Mouse (Mus musculus): Measurements from ENCODE around the gene Fbxo10. TPM values are rescaled to one million over a fixed set of nuclear protein-coding genes. Genes with fewer than 3 reads are reported as not detected.

Gene Fbxo10
- 0.65 and 0.67 TPM in 2 replicates for total RNA-seq (2014; rRNA removed)
- polyA plus RNA-seq (2012; rRNA removed), result 0.68 and 1.2 TPM in 2 replicates

DNA sequence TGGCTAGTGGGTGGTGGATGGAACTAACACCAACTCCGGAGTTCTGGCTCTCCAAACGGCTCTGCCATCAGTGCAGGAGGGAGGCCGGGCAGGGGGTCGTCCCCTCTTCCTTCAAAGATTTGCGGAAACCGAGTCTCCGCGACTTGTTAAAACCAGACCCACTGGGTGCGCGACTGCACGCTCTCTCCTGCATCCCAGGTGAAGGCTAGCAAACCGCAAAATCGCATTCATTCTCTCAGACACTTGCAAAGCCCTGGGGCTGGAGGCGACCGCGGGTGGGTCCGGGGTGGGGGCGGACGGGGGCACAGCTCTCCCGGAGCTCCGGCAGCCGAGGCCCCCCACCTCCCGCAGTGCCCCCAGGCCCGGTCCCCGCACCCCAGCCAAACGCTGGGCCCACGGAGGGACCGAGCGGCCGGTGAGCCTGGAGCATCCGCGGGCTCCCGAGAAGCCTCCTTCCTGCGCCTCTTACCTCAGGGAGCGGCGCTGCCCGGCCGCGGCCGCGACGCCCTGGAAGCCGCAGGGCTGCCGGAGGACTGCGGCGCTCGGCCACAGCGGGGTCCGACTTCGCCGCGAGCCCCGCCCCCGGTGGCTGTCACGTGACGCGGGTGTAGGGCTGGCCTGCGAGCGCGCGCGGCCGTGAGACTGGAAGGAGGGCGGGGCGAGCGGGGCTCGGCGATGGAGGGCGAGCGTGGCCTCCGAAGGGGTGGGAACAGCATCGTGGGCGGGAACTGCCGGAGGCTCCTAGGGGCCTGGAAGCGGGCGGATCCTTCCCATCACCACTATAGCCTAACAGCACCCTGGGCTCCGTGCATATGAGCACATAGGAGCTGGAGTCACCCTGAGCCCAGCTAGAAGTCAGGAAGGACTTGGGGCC is at the start of gene Fbxo10:
Gene Fbxo10, minus strand, starts transcription at position 584 of the 874 bp plus-strand sequence.
- H3K4me3 ChIP-seq (ENCODE audit: insufficient read depth, low read depth, low read length), result peak within 1 kb of the TSS; percentile 76
- H3K79me2 ChIP-seq (ENCODE audit: control insufficient read depth, insufficient read depth, low read length), result no peaks in the 10 kb centered on the region
- H3K4me1 ChIP-seq (ENCODE audit: control insufficient read depth, insufficient read depth, low read length), result 0 out of 2 replicates have a peak, but pooled peaks cover 2% of the 10 kb centered on the region
- no peak within 1 kb of the TSS for H3K27ac ChIP-seq (replicated peaks; ENCODE audit: insufficient read depth, low read depth, low read length)
- peak; percentile 37 for DNase-seq (ENCODE audit: extremely low read depth, low read depth, low spot score)
- TF ChIP-seq CTCF (IDR thresholded peaks at IDR 0.05; ENCODE audit: low read depth, low read length) (no peak), POLR2A (IDR thresholded peaks at IDR 0.05; ENCODE audit: extremely low read depth, insufficient read depth, low read length) (no peak)
- 1% methylated on average over 72 of the region's 77 CpGs for WGBS
- no peaks in the 10 kb centered on the region for H3K27me3 ChIP-seq (ENCODE audit: control insufficient read depth, insufficient read depth, low read length)
- no peaks in the 10 kb centered on the region for H3K36me3 ChIP-seq (ENCODE audit: control insufficient read depth, insufficient read depth, low read length)
- peak within 1 kb of the TSS; percentile 78 for H3K9ac ChIP-seq (ENCODE audit: low read depth, low read length)

DNA sequence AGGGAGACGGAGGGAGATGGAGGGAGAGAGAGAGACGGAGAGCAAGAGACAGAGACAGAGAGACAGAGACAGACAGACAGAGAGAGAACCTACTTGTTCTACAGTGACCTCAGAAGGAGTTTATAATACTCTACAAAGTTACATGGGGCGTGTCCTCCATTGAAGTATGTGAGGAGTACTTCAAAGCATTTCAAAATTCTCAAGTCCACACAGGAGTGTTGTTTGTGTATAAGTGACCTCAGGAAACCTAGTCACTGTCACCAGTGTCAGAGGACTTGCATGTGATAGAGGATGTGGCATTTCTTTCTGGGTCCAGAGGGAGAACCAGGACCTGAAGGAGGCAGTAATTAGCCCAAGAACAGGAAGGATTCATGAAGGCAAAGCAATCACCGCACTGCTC is 46.6 kb upstream of the Fbxo10 start:
- Histone ChIP-seq H3K4me3 (ENCODE audit: insufficient read depth, low read depth, low read length) (no peak overlapping the region), H3K4me1 (ENCODE audit: control insufficient read depth, insufficient read depth, low read length) (no peaks in the 10 kb centered on the region), H3K36me3 (ENCODE audit: control insufficient read depth, insufficient read depth, low read length) (no peaks in the 10 kb centered on the region), H3K27me3 (ENCODE audit: control insufficient read depth, insufficient read depth, low read length) (no peaks in the 10 kb centered on the region), H3K9ac (ENCODE audit: low read depth, low read length) (no peak overlapping the region), H3K27ac (replicated peaks; ENCODE audit: insufficient read depth, low read depth, low read length) (no peak overlapping the region), H3K79me2 (ENCODE audit: control insufficient read depth, insufficient read depth, low read length) (no peaks in the 10 kb centered on the region)
- no peak for DNase-seq (ENCODE audit: extremely low read depth, low read depth, low spot score)
- TF ChIP-seq POLR2A (IDR thresholded peaks at IDR 0.05; ENCODE audit: extremely low read depth, insufficient read depth, low read length), result no peak
- TF ChIP-seq CTCF (IDR thresholded peaks at IDR 0.05; ENCODE audit: low read depth, low read length), result no peak
- 55% methylated on average over 4 of the region's 4 CpGs for WGBS

DNA sequence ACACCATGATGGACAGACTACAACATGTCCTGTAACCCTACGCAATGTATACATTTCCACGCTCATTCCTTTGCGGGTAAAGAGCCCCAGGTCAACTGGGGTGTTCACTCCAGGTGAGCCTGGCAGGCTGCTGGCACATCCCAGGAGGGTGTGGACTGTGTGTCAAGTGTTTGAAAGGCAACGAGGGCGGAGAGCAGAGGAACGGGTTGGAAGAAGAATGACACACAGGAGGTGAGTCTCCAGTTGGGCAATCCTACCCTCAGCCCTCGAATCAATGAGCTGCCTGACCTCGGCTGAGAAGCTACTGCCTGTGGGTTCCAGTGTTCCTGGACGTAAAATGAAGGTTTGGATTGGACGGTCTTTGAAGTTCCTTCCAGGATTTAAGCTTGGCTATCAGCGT is 36.9 kb upstream of the Fbxo10 start:
- Histone ChIP-seq H3K27me3 (ENCODE audit: control insufficient read depth, insufficient read depth, low read length) (no peaks in the 10 kb centered on the region), H3K27ac (replicated peaks; ENCODE audit: insufficient read depth, low read depth, low read length) (no peak overlapping the region), H3K79me2 (ENCODE audit: control insufficient read depth, insufficient read depth, low read length) (no peaks in the 10 kb centered on the region), H3K9ac (ENCODE audit: low read depth, low read length) (no peak overlapping the region), H3K36me3 (ENCODE audit: control insufficient read depth, insufficient read depth, low read length) (no peaks in the 10 kb centered on the region), H3K4me1 (ENCODE audit: control insufficient read depth, insufficient read depth, low read length) (no peaks in the 10 kb centered on the region), H3K4me3 (ENCODE audit: insufficient read depth, low read depth, low read length) (no peak overlapping the region)
- TF ChIP-seq POLR2A (IDR thresholded peaks at IDR 0.05; ENCODE audit: extremely low read depth, insufficient read depth, low read length) (no peak), CTCF (IDR thresholded peaks at IDR 0.05; ENCODE audit: low read depth, low read length) (no peak)
- 74% methylated on average over 11 of the region's 11 CpGs for WGBS
- DNase-seq (ENCODE audit: extremely low read depth, low read depth, low spot score), result no peak

DNA sequence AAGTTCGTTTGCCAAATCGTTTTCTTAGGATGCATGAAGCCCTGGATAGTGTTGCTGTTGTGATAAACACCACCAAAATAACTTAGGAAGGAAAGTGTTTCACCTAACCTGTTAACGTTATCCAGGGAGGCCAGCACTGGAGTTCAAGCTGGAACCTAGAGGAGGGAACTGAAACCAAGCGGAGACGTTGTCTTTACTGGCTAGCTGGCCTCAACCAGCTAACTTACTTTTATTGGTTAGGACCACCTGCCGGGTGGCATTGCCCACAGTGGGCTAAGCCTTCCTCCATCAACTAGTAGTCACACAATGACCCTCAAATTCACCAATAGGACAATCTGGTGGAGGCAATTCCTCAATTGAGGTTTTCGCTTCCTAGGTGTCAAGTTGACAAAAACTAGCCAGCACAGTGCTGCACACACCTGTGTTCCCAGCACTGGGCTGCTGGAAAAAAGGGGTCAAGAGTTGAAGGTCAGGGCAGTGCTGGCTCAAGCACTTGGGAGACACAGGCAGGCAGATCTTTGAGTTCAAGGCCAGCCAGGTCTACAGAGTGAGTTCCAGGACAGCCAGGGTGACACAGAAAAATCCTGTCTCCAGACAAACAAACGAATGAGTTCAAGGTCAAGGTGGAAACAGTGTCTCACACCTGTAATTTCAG is 24.2 kb upstream of the Fbxo10 start:
- Histone ChIP-seq H3K4me3 (ENCODE audit: insufficient read depth, low read depth, low read length) (no peak overlapping the region), H3K36me3 (ENCODE audit: control insufficient read depth, insufficient read depth, low read length) (peaks cover 9% of the 10 kb centered on the region)

DNA sequence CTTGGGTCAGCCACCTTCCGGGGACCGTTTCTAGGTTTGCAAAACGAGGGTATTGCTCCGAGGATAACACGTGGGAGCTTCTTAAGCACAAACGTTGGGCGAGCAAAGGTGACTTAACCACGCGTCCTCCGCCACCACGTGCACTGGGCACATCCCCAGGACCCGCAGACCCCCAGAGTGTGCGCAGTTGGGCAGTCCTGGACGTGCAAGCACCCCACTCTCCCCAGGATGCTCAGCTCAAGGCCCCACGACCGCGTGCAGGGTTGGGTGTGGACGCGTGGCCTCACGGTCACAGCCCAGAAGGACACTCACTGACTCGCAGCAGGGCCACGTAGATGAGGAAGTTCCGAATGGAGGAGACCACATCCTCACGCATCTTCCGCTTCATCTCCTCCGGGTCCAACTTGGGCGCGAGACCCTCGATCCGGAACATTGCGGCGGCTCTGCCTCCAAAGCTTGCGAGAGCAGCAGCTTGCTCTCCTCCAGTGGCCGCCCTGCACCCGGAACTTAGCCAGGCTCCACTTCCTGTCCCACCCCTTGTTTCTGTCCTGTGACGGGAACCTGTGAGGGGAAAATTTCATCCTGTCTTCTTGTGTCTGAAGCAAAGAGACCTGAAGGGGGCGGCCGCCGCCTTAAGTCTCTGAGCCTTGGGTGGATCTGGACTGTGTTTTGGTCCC is 23.3 kb upstream of the Fbxo10 start, which contains the start of gene Tomm5:
Gene Tomm5, minus strand, starts transcription at position 514 of the 677 bp plus-strand sequence.
- peak; percentile 91 for DNase-seq (ENCODE audit: extremely low read depth, low read depth, low spot score)
- Histone ChIP-seq H3K4me1 (ENCODE audit: control insufficient read depth, insufficient read depth, low read length) (peaks cover 5% of the 10 kb centered on the region), H3K36me3 (ENCODE audit: control insufficient read depth, insufficient read depth, low read length) (peaks cover 9% of the 10 kb centered on the region), H3K4me3 (ENCODE audit: insufficient read depth, low read depth, low read length) (peak within 1 kb of the TSS; percentile 88), H3K9ac (ENCODE audit: low read depth, low read length) (peak within 1 kb of the TSS; percentile 85), H3K79me2 (ENCODE audit: control insufficient read depth, insufficient read depth, low read length) (no peaks in the 10 kb centered on the region), H3K27me3 (ENCODE audit: control insufficient read depth, insufficient read depth, low read length) (no peaks in the 10 kb centered on the region), H3K27ac (replicated peaks; ENCODE audit: insufficient read depth, low read depth, low read length) (peak within 1 kb of the TSS; percentile 53)
- peak; percentile 68 for TF ChIP-seq CTCF (IDR thresholded peaks at IDR 0.05; ENCODE audit: low read depth, low read length)
- peak; percentile 62; the same call in 1 of the 2 replicates for TF ChIP-seq POLR2A (IDR thresholded peaks at IDR 0.05; ENCODE audit: extremely low read depth, insufficient read depth, low read length)
- WGBS, result under 1% methylated on average over 39 of the region's 39 CpGs

More for the DNA sequence above, 24.2 kb upstream of the Fbxo10 start:
- Histone ChIP-seq H3K27ac (replicated peaks; ENCODE audit: insufficient read depth, low read depth, low read length) (no peak overlapping the region), H3K4me1 (ENCODE audit: control insufficient read depth, insufficient read depth, low read length) (peaks cover 5% of the 10 kb centered on the region), H3K9ac (ENCODE audit: low read depth, low read length) (no peak overlapping the region), H3K27me3 (ENCODE audit: control insufficient read depth, insufficient read depth, low read length) (no peaks in the 10 kb centered on the region), H3K79me2 (ENCODE audit: control insufficient read depth, insufficient read depth, low read length) (no peaks in the 10 kb centered on the region)
- peak; percentile 15 for DNase-seq (ENCODE audit: extremely low read depth, low read depth, low spot score)
- whole genome bisulfite sequencing, result 64% methylated on average over 8 of the region's 8 CpGs
- TF ChIP-seq POLR2A (IDR thresholded peaks at IDR 0.05; ENCODE audit: extremely low read depth, insufficient read depth, low read length) (no peak), CTCF (IDR thresholded peaks at IDR 0.05; ENCODE audit: low read depth, low read length) (no peak)

Measured in liver, adult 2 months (tissue).